Mouse (Mus musculus) heart, postnatal 0 days (tissue): ENCODE data around the gene Stag3.

Source experiments
- CTCF ChIP-seq: IDR thresholded peaks from 2 replicates; pipeline ENCODE4 v1.5.1; 2016; ENCODE audit warnings: antibody characterized with exemption, control low read depth, low read depth
- EP300 ChIP-seq: IDR thresholded peaks from 2 replicates; pipeline ENCODE4 v1.6.1; 2016; ENCODE audit warnings: antibody characterized with exemption, low read depth

DNA sequence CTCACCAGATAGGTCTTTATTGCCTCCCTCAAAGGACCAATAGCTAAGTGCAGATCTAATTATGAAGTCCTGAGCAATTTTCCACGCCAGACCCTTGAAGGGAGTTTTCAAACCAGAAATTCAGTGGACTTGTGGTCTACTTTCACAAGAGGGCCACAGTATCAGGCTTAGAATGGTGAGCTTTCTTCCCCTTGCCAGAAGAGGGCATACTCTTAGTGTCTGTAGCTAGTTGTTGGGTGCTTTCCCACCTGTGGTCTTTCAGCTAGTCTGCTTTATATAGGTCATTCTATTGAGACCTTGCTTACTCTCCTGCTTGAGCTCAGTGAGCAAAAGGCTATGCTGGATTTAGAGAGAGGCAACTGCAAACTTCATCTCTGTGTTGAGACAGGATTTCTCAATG, 3.5 kb downstream of the Stag3 start:
- TF ChIP-seq EP300 (no peak), CTCF (no peak)
